Mouse (Mus musculus): ENCODE results near the gene BC029722. TPM values are rescaled to one million over a fixed set of nuclear protein-coding genes. Genes with fewer than 3 reads are reported as not detected.
A peak's percentile ranks its signal among the peaks of the same experiment; 100 is the strongest.

Gene BC029722
- polyA plus RNA-seq, 1 experiment from 2014 or later, result 33.5 TPM

DNA sequence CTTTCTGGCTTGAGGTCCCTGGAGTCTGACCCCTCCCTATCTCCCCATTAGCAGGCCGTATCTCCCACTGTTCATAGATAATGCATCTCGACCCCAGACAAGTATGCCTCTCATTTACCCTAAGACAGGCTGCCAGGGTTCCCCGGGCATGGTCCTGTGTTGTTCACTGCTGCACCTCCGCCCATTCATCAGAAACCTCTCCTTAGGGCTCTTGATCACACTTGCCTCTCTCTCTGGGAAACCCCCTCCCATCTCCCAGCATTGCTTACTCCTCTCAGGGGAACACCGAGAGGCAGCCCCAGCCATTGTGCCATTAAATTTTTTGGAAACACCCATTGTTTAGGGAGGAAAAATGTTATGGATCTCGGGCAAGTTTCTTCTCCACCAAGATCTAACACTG lies 41.2 kb downstream of the BC029722 start:
- WGBS, result 46% methylated on average over 6 of the region's 6 CpGs
- no peak overlapping the region; the same call in 1 of the 2 replicates for H3K4me2 ChIP-seq (ENCODE audit: low read depth, low read length)
- H3K36me3 ChIP-seq (ENCODE audit: control insufficient read depth, insufficient read depth, low read length), result no peaks in the 10 kb centered on the region
- no peaks in the 10 kb centered on the region; the same call in 1 of the 2 replicates for H3K27me3 ChIP-seq (ENCODE audit: control insufficient read depth, insufficient read depth, low read length)
- no peaks in the 10 kb centered on the region for H3K9me3 ChIP-seq (ENCODE audit: control insufficient read depth, low read length)
- no peak overlapping the region for H3K27ac ChIP-seq (ENCODE audit: low read depth, low read length)
- H3K4me3 ChIP-seq (ENCODE audit: low read depth, low read length), result no peak overlapping the region
- H3K4me1 ChIP-seq (ENCODE audit: control insufficient read depth, insufficient read depth, low read length), result peaks cover 32% of the 10 kb centered on the region
- ATAC-seq (ENCODE audit: low read depth), result 0 out of 2 replicates have a peak, but pooled peaks have one; percentile 18
- no peak overlapping the region; the same call in 1 of the 2 replicates for H3K9ac ChIP-seq (replicated peaks; ENCODE audit: low read depth, low read length)

DNA sequence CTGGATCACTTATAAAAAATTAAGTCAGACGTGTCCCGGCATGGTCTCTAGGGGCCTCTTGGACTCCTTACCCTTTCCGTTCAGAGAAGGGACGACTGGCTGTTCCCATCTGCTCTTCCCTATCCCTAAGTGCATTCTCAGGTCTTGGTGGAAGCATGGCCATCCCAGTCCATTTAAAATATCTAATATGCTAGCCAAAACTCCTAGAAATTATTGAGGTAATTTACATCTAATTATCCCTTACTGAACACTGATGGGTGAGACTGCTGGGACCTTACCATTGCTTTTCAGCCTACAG lies 41.6 kb downstream of the BC029722 start:
- H3K9ac ChIP-seq (replicated peaks; ENCODE audit: low read depth, low read length), result no peak overlapping the region
- no peak overlapping the region for H3K4me3 ChIP-seq (ENCODE audit: low read depth, low read length)
- H3K4me1 ChIP-seq (ENCODE audit: control insufficient read depth, insufficient read depth, low read length), result peaks cover 32% of the 10 kb centered on the region

DNA sequence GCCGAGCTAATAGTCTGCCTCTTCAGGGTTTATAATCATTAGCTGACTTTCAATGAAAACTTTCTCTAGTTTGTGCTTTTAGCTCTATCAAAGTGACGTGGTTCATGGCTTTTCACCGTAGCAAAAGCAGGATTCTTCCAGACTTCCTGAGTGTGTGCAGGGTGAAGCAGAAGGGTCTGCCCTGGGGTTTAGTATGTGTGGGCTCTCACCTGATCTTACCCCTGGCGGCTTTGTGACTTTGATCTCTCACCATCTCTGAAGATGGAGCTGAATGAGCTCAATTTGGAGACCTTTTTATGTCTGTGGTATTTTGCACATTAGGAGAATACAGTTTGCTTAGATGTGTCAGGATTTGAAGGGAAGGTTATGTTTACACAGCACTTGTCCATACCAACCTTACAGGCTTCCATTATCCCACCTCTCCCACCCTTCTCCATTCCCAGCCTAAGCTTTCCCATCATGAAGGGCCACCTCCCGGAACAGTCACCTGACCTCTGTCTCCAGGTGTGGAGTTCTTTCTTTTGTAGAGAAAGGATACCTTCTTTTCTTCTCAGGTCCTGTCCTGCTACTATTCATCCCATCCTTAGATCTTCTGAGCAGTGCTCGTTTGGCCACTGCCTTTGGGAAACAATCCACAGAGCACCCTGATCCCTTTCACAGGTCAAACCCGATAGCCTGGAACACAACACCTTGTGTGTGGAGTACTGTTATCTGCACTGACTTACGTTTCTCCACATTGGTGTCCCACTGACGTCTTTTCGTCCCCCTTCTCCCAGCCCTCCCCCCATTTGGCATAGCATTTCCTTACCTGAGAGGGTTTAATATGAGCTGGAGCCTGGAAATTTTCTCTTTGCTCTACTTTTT lies 42.2 kb downstream of the BC029722 start:
- no peaks in the 10 kb centered on the region for H3K36me3 ChIP-seq (ENCODE audit: control insufficient read depth, insufficient read depth, low read length)
- no peak for ATAC-seq (ENCODE audit: low read depth)
- WGBS, result 69% methylated on average over 10 of the region's 10 CpGs
- H3K9me3 ChIP-seq (ENCODE audit: control insufficient read depth, low read length), result no peaks in the 10 kb centered on the region
- peak overlapping the region; percentile 71; the same call in 1 of the 2 replicates for H3K4me3 ChIP-seq (ENCODE audit: low read depth, low read length)
- H3K9ac ChIP-seq (replicated peaks; ENCODE audit: low read depth, low read length), result no peak overlapping the region
- no peaks in the 10 kb centered on the region; the same call in 1 of the 2 replicates for H3K27me3 ChIP-seq (ENCODE audit: control insufficient read depth, insufficient read depth, low read length)
- H3K4me2 ChIP-seq (ENCODE audit: low read depth, low read length), result peak overlapping the region; percentile 58; the same call in 1 of the 2 replicates
- peaks cover 32% of the 10 kb centered on the region for H3K4me1 ChIP-seq (ENCODE audit: control insufficient read depth, insufficient read depth, low read length)
- no peak overlapping the region; the same call in 1 of the 2 replicates for H3K27ac ChIP-seq (ENCODE audit: low read depth, low read length)

More for the DNA sequence above, 41.6 kb downstream of the BC029722 start:
- H3K27me3 ChIP-seq (ENCODE audit: control insufficient read depth, insufficient read depth, low read length), result no peaks in the 10 kb centered on the region; the same call in 1 of the 2 replicates
- H3K9me3 ChIP-seq (ENCODE audit: control insufficient read depth, low read length), result no peaks in the 10 kb centered on the region
- H3K27ac ChIP-seq (ENCODE audit: low read depth, low read length), result no peak overlapping the region; the same call in 1 of the 2 replicates
- WGBS, result 30% methylated on average over 4 of the region's 4 CpGs
- ATAC-seq (ENCODE audit: low read depth), result no peak
- H3K4me2 ChIP-seq (ENCODE audit: low read depth, low read length), result peak overlapping the region; percentile 58; the same call in 1 of the 2 replicates
- H3K36me3 ChIP-seq (ENCODE audit: control insufficient read depth, insufficient read depth, low read length), result no peaks in the 10 kb centered on the region

DNA sequence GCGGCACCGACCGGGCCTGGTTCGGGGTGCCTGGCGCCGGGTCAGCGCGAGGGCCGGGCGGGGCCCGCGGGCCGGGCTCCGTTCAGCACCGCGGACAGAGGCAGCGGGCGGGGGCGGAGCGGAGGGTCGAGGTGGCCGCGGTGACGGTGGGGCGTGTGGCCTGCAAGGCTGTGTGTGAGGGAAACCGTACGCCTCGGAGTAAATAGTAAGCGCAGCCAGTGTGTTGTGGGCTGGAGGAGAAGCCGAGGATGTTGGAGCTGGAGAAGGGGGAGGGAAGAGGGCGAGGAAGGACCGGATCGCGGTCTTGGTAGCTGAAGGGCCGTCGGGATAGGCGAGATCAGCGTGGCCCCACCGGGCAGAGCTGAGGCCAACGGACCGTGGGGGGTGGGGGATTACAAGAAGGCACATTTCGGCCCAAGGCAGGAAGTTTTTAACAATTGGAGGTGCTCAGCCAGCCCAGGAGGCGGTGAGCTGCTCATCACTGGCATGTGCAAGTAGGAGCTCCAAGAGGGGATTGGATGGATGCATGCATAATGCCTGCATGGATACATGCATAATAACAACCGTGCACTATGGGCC lies 43.5 kb downstream of the BC029722 start:
- Histone ChIP-seq H3K9ac (replicated peaks; ENCODE audit: low read depth, low read length) (peak overlapping the region; percentile 96), H3K27me3 (ENCODE audit: control insufficient read depth, insufficient read depth, low read length) (no peaks in the 10 kb centered on the region; the same call in 1 of the 2 replicates), H3K4me2 (ENCODE audit: low read depth, low read length) (peak overlapping the region; percentile 58), H3K9me3 (ENCODE audit: control insufficient read depth, low read length) (no peaks in the 10 kb centered on the region), H3K4me3 (ENCODE audit: low read depth, low read length) (peak overlapping the region; percentile 71), H3K36me3 (ENCODE audit: control insufficient read depth, insufficient read depth, low read length) (no peaks in the 10 kb centered on the region), H3K27ac (ENCODE audit: low read depth, low read length) (peak overlapping the region; percentile 82), H3K4me1 (ENCODE audit: control insufficient read depth, insufficient read depth, low read length) (peaks cover 32% of the 10 kb centered on the region)
- peak; percentile 71 for ATAC-seq (ENCODE audit: low read depth)
- under 1% methylated on average over 44 of the region's 44 CpGs for WGBS

DNA sequence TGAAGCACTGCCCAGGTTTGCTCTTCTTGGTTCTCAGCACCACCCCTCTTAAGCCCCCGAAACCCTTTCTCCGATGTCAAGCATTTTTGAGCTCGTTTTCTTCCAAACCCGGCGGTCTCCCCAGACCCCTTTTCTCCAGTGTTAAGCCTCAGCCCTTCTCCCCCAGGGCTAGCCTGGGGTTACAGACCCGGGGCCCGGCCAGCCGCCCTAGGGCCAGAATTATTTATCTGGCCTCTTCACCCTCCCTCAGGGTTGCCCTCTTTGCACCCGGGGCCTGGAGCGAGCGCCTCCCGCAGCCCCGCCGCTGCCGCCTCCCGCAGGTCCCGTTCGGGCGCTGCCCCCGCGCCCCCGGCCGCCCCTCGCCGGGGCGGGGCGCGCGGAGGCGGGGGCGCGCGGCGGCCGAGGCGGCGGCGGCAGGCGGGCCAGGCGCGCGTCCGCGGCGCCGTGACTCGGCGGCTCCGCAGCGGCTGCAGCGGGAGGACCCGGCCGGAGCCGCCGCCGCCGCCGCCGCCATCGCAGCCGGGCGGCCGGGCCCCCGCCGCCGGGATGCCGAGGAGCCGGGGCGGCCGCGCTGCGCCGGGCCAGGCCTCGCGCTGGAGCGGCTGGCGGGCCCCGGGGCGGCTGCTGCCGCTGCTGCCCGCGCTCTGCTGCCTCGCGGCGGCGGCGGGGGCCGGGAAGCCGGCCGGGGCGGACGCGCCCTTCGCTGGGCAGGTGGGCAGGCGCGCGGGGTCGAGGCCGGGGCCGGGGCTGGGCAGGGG lies 44.1 kb downstream of the BC029722 start, which contains the start of gene Mmp24:
Gene Mmp24, plus strand, starts transcription at position 416 of the 758 bp plus-strand sequence.
- WGBS, result 1% methylated on average over 52 of the region's 100 CpGs
- Histone ChIP-seq H3K4me1 (ENCODE audit: control insufficient read depth, insufficient read depth, low read length) (peaks cover 32% of the 10 kb centered on the region), H3K36me3 (ENCODE audit: control insufficient read depth, insufficient read depth, low read length) (no peaks in the 10 kb centered on the region), H3K4me3 (ENCODE audit: low read depth, low read length) (peak within 1 kb of the TSS; percentile 71), H3K27ac (ENCODE audit: low read depth, low read length) (peak within 1 kb of the TSS; percentile 82), H3K27me3 (ENCODE audit: control insufficient read depth, insufficient read depth, low read length) (no peaks in the 10 kb centered on the region; the same call in 1 of the 2 replicates), H3K9ac (replicated peaks; ENCODE audit: low read depth, low read length) (peak within 1 kb of the TSS; percentile 96), H3K9me3 (ENCODE audit: control insufficient read depth, low read length) (no peaks in the 10 kb centered on the region), H3K4me2 (ENCODE audit: low read depth, low read length) (peak within 1 kb of the TSS; percentile 58)
- ATAC-seq (ENCODE audit: low read depth), result peak; percentile 23; the same call in 1 of the 2 replicates

DNA sequence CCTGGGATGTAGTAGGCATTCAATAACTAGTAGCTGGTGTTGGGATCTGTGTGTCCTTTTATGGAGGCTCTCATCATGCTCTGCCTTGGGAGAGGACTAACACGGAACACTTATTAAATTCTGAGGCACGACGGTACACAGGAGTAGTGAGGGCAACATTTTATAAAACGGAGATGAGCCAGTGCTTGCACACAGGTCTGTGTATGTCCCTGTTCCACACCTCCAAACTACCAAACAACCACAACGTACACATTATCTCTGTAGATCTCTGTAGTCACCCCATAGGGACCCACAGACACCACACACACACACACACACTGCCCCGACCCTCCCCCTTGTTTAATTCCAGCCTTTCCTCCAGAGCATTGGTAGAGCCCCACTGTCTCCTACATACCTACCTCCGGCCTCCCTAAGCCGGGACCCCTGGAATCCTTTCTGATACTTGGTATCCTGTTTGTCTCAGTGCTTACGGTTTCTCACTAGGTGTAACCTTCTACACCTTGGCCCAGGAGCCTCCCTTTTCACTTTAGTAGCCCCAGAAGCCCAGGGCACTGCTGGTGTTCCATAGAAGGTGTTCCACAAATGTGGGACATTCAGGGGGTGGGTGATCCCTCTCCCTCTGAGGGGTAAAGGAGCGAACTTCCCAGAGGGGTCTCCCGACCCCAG lies 44.8 kb downstream of the BC029722 start:
- Histone ChIP-seq H3K4me2 (ENCODE audit: low read depth, low read length) (peak overlapping the region; percentile 47), H3K27me3 (ENCODE audit: control insufficient read depth, insufficient read depth, low read length) (no peaks in the 10 kb centered on the region; the same call in 1 of the 2 replicates), H3K4me1 (ENCODE audit: control insufficient read depth, insufficient read depth, low read length) (peaks cover 25% of the 10 kb centered on the region), H3K4me3 (ENCODE audit: low read depth, low read length) (peak overlapping the region; percentile 71), H3K36me3 (ENCODE audit: control insufficient read depth, insufficient read depth, low read length) (no peaks in the 10 kb centered on the region), H3K9ac (replicated peaks; ENCODE audit: low read depth, low read length) (peak overlapping the region; percentile 96), H3K9me3 (ENCODE audit: control insufficient read depth, low read length) (no peaks in the 10 kb centered on the region), H3K27ac (ENCODE audit: low read depth, low read length) (peak overlapping the region; percentile 10; the same call in 1 of the 2 replicates)
- no peak for ATAC-seq (ENCODE audit: low read depth)
- WGBS, result 60% methylated on average over 11 of the region's 11 CpGs

DNA sequence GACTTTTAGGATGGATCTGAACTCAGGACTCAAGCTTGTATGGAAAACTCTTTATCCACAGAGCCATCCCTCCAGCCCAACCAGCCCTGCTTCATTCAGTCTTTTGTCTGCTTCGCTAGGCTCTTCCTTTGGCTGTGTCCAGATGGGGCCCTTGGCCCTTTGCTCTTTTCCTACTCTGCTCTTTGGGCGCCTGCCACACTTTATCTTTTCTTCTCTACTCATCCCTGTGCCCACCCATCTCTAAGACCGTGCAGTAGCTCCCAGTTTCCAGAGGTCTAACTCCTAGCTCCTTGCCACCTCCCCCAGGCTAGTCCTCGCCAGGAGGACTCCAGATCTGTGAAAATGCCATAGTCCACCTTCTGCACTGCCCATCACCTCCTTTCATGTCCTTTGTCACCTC lies 45.6 kb downstream of the BC029722 start:
- no peak overlapping the region for H3K27ac ChIP-seq (ENCODE audit: low read depth, low read length)
- no peak overlapping the region for H3K4me2 ChIP-seq (ENCODE audit: low read depth, low read length)
- H3K9ac ChIP-seq (replicated peaks; ENCODE audit: low read depth, low read length), result no peak overlapping the region
- ATAC-seq (ENCODE audit: low read depth), result no peak
- no peaks in the 10 kb centered on the region for H3K36me3 ChIP-seq (ENCODE audit: control insufficient read depth, insufficient read depth, low read length)
- H3K27me3 ChIP-seq (ENCODE audit: control insufficient read depth, insufficient read depth, low read length), result no peaks in the 10 kb centered on the region; the same call in 1 of the 2 replicates
- 72% methylated on average over 4 of the region's 4 CpGs for WGBS
- no peaks in the 10 kb centered on the region for H3K9me3 ChIP-seq (ENCODE audit: control insufficient read depth, low read length)
- peaks cover 22% of the 10 kb centered on the region for H3K4me1 ChIP-seq (ENCODE audit: control insufficient read depth, insufficient read depth, low read length)
- no peak overlapping the region for H3K4me3 ChIP-seq (ENCODE audit: low read depth, low read length)
